Mouse (Mus musculus): ENCODE data around the gene Mosmo.

DNA sequence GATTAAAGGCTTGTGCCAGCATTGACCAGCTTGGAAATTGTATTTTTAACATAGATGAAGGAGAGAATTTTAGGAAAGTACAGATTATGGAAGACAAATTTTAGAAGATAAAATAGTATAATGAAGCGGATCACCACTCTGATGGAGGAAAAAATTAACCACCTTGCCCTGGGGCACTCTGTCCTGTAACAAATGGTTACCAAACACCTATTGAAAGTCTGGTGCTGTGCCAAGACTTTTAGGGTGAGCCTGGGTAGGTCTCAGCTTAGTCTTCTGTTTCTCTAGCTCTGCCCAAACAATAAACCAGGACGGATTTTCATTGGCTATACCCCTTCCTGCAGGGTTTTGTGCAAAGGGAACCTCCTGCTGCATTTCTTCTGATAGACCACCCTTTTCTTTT, 6.1 kb upstream of the Mosmo start:
- TF ChIP-seq CTCF (IDR thresholded peaks at IDR 0.05; ENCODE audit: low read depth): no peak
- TF ChIP-seq EP300 (IDR thresholded peaks at IDR 0.05; ENCODE audit: low read depth): no peak

All from heart, postnatal 0 days (tissue).